Mouse (Mus musculus) naive thymus-derived CD4-positive, alpha-beta T cell, adult 5 months (primary cell): ENCODE measurements around the gene Olfr1045. TPM values are rescaled to one million over a fixed set of nuclear protein-coding genes. Genes with fewer than 3 reads are reported as not detected.

ENCODE experiments used
- polyA plus RNA-seq: library from polyadenylated mRNA; unstranded; fragments of 100-300 nt; shearing (Covaris generic); gene quantifications from one replicate; pipeline ENCODE4 v1.2.1, GENCODE M21; 2017

The Olfr1045 gene
- 0.15 TPM for polyA plus RNA-seq

DNA sequence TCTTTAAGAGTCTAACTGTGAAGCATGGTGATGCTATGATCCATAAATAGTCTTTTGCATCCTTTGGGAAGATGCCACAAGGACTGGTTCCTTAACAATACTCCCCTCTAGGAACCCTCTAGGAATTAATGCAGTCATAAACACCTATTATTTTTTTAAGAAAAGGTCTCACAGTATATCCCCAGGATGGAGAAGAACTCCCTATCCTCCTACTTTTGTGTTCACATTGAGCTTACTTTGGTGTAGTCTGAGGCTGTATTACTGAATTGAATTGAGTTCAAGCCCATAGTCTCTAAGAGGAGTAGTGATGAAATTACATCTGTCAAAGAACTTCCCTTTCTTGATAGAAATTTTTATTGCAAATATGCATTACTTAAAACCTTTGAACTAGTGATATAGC is at the start of gene Olfr1045:
Gene Olfr1045, minus strand, starts transcription at position 101 of the 400 bp plus-strand sequence.

DNA sequence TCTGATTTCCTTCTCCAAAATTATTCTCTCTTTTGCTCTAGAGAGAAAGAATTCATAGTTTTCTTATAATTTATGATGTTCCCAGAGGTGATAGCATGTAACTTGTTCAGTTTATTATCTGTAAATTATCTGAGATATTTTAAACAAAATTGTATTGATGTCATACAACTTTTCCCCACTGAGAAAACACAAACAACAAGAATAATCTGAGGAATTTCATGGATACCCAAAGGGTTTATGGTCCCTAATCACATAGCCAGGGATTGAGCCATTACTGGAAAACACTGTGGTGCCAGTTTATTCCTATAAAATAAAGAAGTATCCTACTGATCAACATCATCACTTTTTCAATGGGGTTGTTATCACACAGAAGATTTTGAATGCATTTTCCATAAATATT is 37.4 kb upstream of the Olfr1045 start, which contains the start of gene Olfr1048:
Gene Olfr1048, minus strand, starts transcription at position 101 of the 400 bp plus-strand sequence.

DNA sequence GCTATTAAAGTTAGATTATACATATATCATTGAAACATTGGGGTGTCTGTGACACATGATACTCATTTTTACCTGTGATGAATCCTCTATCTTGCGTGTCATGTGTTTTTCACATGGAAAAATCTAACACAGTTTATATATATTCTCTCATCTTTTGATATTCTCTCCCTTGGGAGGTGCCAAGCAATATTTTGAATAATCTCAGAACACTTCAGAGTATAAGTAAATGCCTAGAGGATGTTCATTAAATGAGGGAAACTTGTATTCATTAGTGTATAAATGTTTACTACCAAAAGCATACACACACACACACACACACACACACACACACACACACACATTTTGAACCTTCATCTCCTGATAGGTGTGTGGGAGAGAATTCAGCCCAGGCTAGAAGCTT is 28.5 kb upstream of the Olfr1045 start, which contains the start of gene Olfr1047:
Gene Olfr1047, minus strand, starts transcription at position 101 of the 400 bp plus-strand sequence.

DNA sequence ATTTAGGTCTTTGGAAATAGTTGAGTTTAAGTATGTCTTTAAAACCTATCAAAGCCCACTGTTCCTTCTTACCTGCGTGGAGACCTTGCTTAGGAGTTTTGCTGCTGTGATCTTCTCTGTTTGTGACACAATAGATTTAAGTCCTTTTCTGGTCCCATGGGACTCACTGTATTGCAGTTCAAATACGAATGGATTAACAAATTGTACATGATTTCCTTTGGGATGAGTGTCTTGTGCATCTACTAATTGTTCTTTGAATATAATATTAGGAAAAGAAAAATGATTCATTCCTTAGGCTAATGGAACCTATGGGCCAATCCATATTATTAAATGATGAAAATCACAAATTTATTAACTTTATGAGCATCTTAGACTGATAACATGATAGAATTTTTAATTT is 16.4 kb upstream of the Olfr1045 start, which contains the start of gene Olfr1046:
Gene Olfr1046, minus strand, starts transcription at position 101 of the 400 bp plus-strand sequence.

GRCm38 (mm10) chr2:86185583-86185982 is 17.2 kb downstream of the Olfr1045 start, which contains the start of gene Olfr52:
TSS of gene Olfr52 (minus strand) at chr2:86185683.

GRCm38 (mm10) chr2:86177720-86178119 is 25.1 kb downstream of the Olfr1045 start, which contains the start of gene Olfr1044:
TSS of gene Olfr1044 (minus strand) at chr2:86177820.

GRCm38 (mm10) chr2:86167422-86167821 is 35.4 kb downstream of the Olfr1045 start, which contains the start of gene Olfr1043:
TSS of gene Olfr1043 (minus strand) at chr2:86167522.

GRCm38 (mm10) chr2:86161738-86162137 is 41.1 kb downstream of the Olfr1045 start, which contains the start of gene Olfr1042:
TSS of gene Olfr1042 (minus strand) at chr2:86161838.

GRCm38 (mm10) chr2:86146632-86147031 is 56.2 kb downstream of the Olfr1045 start, which contains the start of gene Olfr1040:
TSS of gene Olfr1040 (minus strand) at chr2:86146732.

Other genes with a start within 250 kb of the Olfr1045 start
- gene Olfr1029, start 229.1 kb downstream of the Olfr1045 start, polyA plus RNA-seq: not detected
- 0.15 TPM for gene Olfr1030, start 223.7 kb downstream of the Olfr1045 start, polyA plus RNA-seq
- gene Olfr1031, start 212.7 kb downstream of the Olfr1045 start, polyA plus RNA-seq: not detected
- gene Olfr1032, start 197.5 kb downstream of the Olfr1045 start, polyA plus RNA-seq: not detected
- 13.4 TPM for gene Olfr1033, start 182.4 kb downstream of the Olfr1045 start, polyA plus RNA-seq
- not detected for gene Olfr1034, start 157.1 kb downstream of the Olfr1045 start, polyA plus RNA-seq
- gene Olfr1036, start 129.0 kb downstream of the Olfr1045 start, polyA plus RNA-seq: not detected
- gene Olfr1037, start 115.6 kb downstream of the Olfr1045 start, polyA plus RNA-seq: not detected
- not detected for gene Olfr1039, start 67.1 kb downstream of the Olfr1045 start, polyA plus RNA-seq
- gene Olfr1040, start 56.3 kb downstream of the Olfr1045 start, polyA plus RNA-seq: not detected
- gene Olfr1042, start 41.2 kb downstream of the Olfr1045 start, polyA plus RNA-seq: 0.06 TPM
- gene Olfr1043, start 35.5 kb downstream of the Olfr1045 start, polyA plus RNA-seq: 0.37 TPM
- not detected for gene Olfr1044, start 25.2 kb downstream of the Olfr1045 start, polyA plus RNA-seq
- not detected for gene Olfr52, start 17.3 kb downstream of the Olfr1045 start, polyA plus RNA-seq
- gene Olfr1046, start 16.3 kb upstream of the Olfr1045 start, polyA plus RNA-seq: not detected
- gene Olfr1047, start 28.4 kb upstream of the Olfr1045 start, polyA plus RNA-seq: not detected
- gene Olfr1048, start 37.3 kb upstream of the Olfr1045 start, polyA plus RNA-seq: 0.15 TPM
- gene Olfr1049, start 55.3 kb upstream of the Olfr1045 start, polyA plus RNA-seq: not detected
- not detected for gene Olfr1051, start 76.1 kb upstream of the Olfr1045 start, polyA plus RNA-seq
- gene Olfr1052, start 89.4 kb upstream of the Olfr1045 start, polyA plus RNA-seq: not detected
- gene Olfr1053, start 112.3 kb upstream of the Olfr1045 start, polyA plus RNA-seq: not detected
- not detected for gene Olfr1054, start 132.4 kb upstream of the Olfr1045 start, polyA plus RNA-seq
- gene Olfr1055, start 147.3 kb upstream of the Olfr1045 start, polyA plus RNA-seq: not detected
- not detected for gene Olfr1056, start 159.5 kb upstream of the Olfr1045 start, polyA plus RNA-seq
- gene Olfr1057, start 175.4 kb upstream of the Olfr1045 start, polyA plus RNA-seq: not detected
- gene Olfr1058, start 185.6 kb upstream of the Olfr1045 start, polyA plus RNA-seq: not detected
- not detected for gene Olfr1061, start 211.0 kb upstream of the Olfr1045 start, polyA plus RNA-seq
- gene Olfr1062, start 223.7 kb upstream of the Olfr1045 start, polyA plus RNA-seq: not detected
- not detected for gene Olfr1065, start 247.6 kb upstream of the Olfr1045 start, polyA plus RNA-seq